Mouse (Mus musculus): Measurements from ENCODE around the gene Sox5.

- TF ChIP-seq EP300 (IDR thresholded peaks at IDR 0.05; ENCODE audit: low read depth) = no peak
- no peak for TF ChIP-seq CTCF (IDR thresholded peaks at IDR 0.05; ENCODE audit: low read depth)
Observed at GRCm38 (mm10) chr6:144137397-144137796, 644.4 kb downstream of the Sox5 start.

All from liver, embryonic 14.5 days (tissue).